Mouse (Mus musculus) WW6 (cell line): ENCODE results near the gene Yju2.

Experiments used
- DNase-seq: peaks from one replicate; pipeline ENCODE4 v3.0.0-alpha.2; 2013; ENCODE audit warnings: low read depth, low spot score

Gene Yju2

GRCm38 (mm10) chr17:56007444-56008355 lies 48.8 kb downstream of the Yju2 start:
- no peak for DNase-seq

GRCm38 (mm10) chr17:56008356-56009087 lies 49.6 kb downstream of the Yju2 start:
- DNase-seq = peak; percentile 88

GRCm38 (mm10) chr17:56009088-56009961 lies 50.4 kb downstream of the Yju2 start:
- peak; percentile 75 for DNase-seq

- no peak for DNase-seq
Observed at GRCm38 (mm10) chr17:56009962-56010240, 51.0 kb downstream of the Yju2 start.

- no peak for DNase-seq
Observed at GRCm38 (mm10) chr17:56010255-56010654, 51.4 kb downstream of the Yju2 start.

GRCm38 (mm10) chr17:56010681-56011080 lies 51.8 kb downstream of the Yju2 start:
- DNase-seq = no peak

GRCm38 (mm10) chr17:56011441-56011840 lies 52.5 kb downstream of the Yju2 start:
- DNase-seq = no peak

GRCm38 (mm10) chr17:56015293-56015692 lies 56.4 kb downstream of the Yju2 start:
- no peak for DNase-seq

GRCm38 (mm10) chr17:56016382-56016781 lies 57.5 kb downstream of the Yju2 start:
- no peak for DNase-seq

GRCm38 (mm10) chr17:56016793-56017785 lies 58.2 kb downstream of the Yju2 start:
- no peak for DNase-seq

GRCm38 (mm10) chr17:56017848-56018247 lies 58.9 kb downstream of the Yju2 start:
- no peak for DNase-seq
